Mouse (Mus musculus) lung, postnatal 0 days (tissue): ENCODE data around the gene Pirt. TPM values are rescaled to one million over a fixed set of nuclear protein-coding genes. Genes with fewer than 3 reads are reported as not detected.
A peak's percentile ranks its signal among the peaks of the same experiment; 100 is the strongest.

Experiments
- ATAC-seq: fragments of 200-750 bp; cut with Nextera tagmentation; 2 replicates; pipeline ENCODE4 v1.8.0; 2017; ENCODE audit warnings: moderate library complexity
- DNase-seq: peaks from one replicate; pipeline ENCODE4 v3.0.0-alpha.2; 2016; ENCODE audit warnings: low spot score
- H3K27ac ChIP-seq: fragments of 300-500 bp; sonication (generic); 2 replicates; pipeline ENCODE4 v1.5.1; 2014; ENCODE audit warnings: antibody characterized with exemption, mild to moderate bottlenecking, low read length, mixed read lengths
- H3K27me3 ChIP-seq: fragments of 300-500 bp; sonication (generic); replicated peaks from 2 replicates; pipeline ENCODE4 v1.6.1; 2014; ENCODE audit warnings: low read length, mixed read lengths; ENCODE audit not compliant: insufficient read depth
- H3K36me3 ChIP-seq: fragments of 300-500 bp; sonication (generic); 2 replicates; pipeline ENCODE4 v1.6.1; 2014; ENCODE audit warnings: low read length, mixed read lengths; ENCODE audit not compliant: insufficient read depth
- H3K4me1 ChIP-seq: fragments of 300-500 bp; sonication (generic); 2 replicates; pipeline ENCODE4 v1.6.1; 2014; ENCODE audit warnings: antibody characterized with exemption, low read depth, low read length, mixed read lengths; ENCODE audit not compliant: insufficient read depth
- H3K4me2 ChIP-seq: fragments of 300-500 bp; sonication (generic); replicated peaks from 2 replicates; pipeline ENCODE4 v1.6.1; 2014; ENCODE audit warnings: low read depth, mild to moderate bottlenecking, low read length, moderate library complexity, mixed read lengths
- H3K4me3 ChIP-seq: fragments of 300-500 bp; sonication (generic); 2 replicates; pipeline ENCODE4 v1.5.1; 2014; ENCODE audit warnings: low read depth, low read length
- H3K9ac ChIP-seq: fragments of 300-500 bp; sonication (generic); replicated peaks from 2 replicates; pipeline ENCODE4 v1.6.1; 2014; ENCODE audit warnings: low read depth, mild to moderate bottlenecking
- H3K9me3 ChIP-seq: fragments of 300-500 bp; sonication (generic); 2 replicates; pipeline ENCODE4 v1.6.1; 2016; ENCODE audit warnings: low read length, mixed read lengths
- CTCF ChIP-seq: IDR thresholded peaks from 2 replicates; pipeline ENCODE4 v1.5.1; 2016; ENCODE audit warnings: antibody characterized with exemption, mild to moderate bottlenecking
- EP300 ChIP-seq: IDR thresholded peaks from 2 replicates; pipeline ENCODE4 v1.6.1; 2016; ENCODE audit warnings: antibody characterized with exemption, mild to moderate bottlenecking, control low read depth
- WGBS: fragments of 180-500 bp; shearing (Covaris S2); extraction: QIAGEN DNeasy Blood & Tissue Kit; methylation state at CpG from one replicate; pipeline ENCODE4 v1.1.7; 2014; 5-methylcytosine and 5-hydroxymethylcytosine counted together
- polyA plus RNA-seq: library from polyadenylated mRNA; unstranded; fragments of >200 nt; fragmentation: Nextera tagmentation; extraction: Ambion mirVana; gene quantifications from 2 replicates; pipeline ENCODE4 v1.2.1, GENCODE M21; 2015

Pirt gene
- polyA plus RNA-seq, 1 experiment from 2014 or later, result 1.8 TPM

DNA sequence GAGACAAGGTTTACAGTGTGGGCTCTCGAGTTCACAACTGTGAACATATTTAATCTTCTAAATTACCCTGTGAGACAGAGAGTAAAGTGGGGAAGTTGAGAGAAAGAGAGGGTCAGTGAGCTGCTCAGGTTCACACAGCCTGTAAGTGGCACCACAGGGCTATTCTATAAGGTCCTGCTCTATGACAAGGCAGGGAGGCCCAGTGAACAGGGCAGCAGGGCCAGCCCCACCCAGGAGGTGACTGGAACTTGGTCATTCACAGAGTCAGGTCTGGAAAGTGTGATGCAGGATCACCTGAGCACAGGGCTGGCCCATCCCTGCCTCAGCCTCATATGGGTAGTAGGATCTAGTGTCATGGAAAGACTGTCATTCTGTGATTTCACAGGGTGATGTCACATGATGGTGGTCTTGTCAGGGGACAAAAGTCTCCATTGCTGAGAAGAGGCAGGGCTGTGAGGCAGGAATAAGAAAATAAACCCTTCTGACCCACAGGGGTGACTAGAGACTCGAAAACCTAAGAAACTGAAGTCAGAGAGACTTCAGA is 33.5 kb downstream of the Pirt start:
- no peak for ATAC-seq
- no peaks in the 10 kb centered on the region for H3K9me3 ChIP-seq
- no peak overlapping the region for H3K4me3 ChIP-seq
- DNase-seq, result no peak
- H3K9ac ChIP-seq, result no peak overlapping the region
- H3K27ac ChIP-seq, result no peak overlapping the region
- WGBS, result 54% methylated on average over 2 of the region's 2 CpGs
- H3K4me1 ChIP-seq, result no peaks in the 10 kb centered on the region
- H3K4me2 ChIP-seq, result no peak overlapping the region
- no peak for TF ChIP-seq EP300
- no peak for TF ChIP-seq CTCF
- no peaks in the 10 kb centered on the region for H3K36me3 ChIP-seq
- no peaks in the 10 kb centered on the region; the same call in 1 of the 2 replicates for H3K27me3 ChIP-seq

DNA sequence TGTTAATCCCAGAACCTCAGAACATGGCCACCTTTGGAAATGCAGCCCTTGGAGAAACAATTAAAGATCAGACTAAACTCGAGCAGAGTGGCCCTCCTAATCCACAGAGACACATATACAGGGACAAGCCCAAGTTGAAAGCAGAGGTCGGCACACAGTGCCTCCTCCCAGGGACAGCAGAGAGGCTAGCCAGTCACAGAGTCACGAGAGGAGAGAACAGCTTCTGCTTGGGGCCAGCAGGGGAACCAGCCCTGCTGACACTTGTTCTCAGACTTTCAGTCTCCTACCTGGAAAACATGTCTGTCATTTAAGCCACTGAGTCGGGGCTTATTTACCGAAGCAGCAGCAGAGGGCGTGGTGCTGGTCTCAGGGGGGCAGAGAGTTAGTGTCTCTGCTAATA is 34.7 kb downstream of the Pirt start:
- Histone ChIP-seq H3K36me3 (no peaks in the 10 kb centered on the region), H3K4me3 (no peak overlapping the region), H3K9me3 (no peaks in the 10 kb centered on the region), H3K4me1 (no peaks in the 10 kb centered on the region), H3K27me3 (no peaks in the 10 kb centered on the region; the same call in 1 of the 2 replicates), H3K9ac (no peak overlapping the region), H3K27ac (no peak overlapping the region), H3K4me2 (no peak overlapping the region)
- no peak for ATAC-seq
- no peak for DNase-seq
- whole genome bisulfite sequencing, result 49% methylated on average over 6 of the region's 6 CpGs
- TF ChIP-seq CTCF (no peak), EP300 (no peak)

DNA sequence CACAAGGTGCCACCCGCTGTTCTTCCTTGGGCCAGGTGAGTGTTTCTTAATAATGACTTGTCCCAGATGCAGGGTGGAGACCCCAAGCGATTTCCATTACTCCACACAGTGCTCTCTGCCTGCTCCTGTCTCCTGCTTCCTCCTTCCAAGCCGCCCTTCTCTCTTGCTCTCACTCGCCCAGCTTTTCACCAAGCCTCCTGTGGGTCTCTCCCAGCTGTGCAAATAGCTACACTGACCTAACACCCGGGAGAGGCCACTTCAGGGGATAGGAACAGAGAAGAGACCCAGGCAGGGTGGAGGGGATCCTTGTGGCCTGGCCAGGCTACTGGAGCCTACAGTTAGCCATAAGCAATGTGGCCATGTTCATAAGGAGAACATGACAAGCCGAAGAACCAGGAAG is 35.1 kb downstream of the Pirt start:
- no peak overlapping the region for H3K4me2 ChIP-seq
- H3K4me3 ChIP-seq, result no peak overlapping the region
- TF ChIP-seq EP300, result no peak
- no peak for TF ChIP-seq CTCF
- 58% methylated on average over 6 of the region's 6 CpGs for WGBS
- H3K36me3 ChIP-seq, result no peaks in the 10 kb centered on the region
- no peaks in the 10 kb centered on the region; the same call in 1 of the 2 replicates for H3K27me3 ChIP-seq
- no peak overlapping the region for H3K9ac ChIP-seq
- DNase-seq, result peak; percentile 7
- H3K27ac ChIP-seq, result no peak overlapping the region
- no peak for ATAC-seq
- H3K9me3 ChIP-seq, result no peaks in the 10 kb centered on the region
- no peaks in the 10 kb centered on the region for H3K4me1 ChIP-seq

DNA sequence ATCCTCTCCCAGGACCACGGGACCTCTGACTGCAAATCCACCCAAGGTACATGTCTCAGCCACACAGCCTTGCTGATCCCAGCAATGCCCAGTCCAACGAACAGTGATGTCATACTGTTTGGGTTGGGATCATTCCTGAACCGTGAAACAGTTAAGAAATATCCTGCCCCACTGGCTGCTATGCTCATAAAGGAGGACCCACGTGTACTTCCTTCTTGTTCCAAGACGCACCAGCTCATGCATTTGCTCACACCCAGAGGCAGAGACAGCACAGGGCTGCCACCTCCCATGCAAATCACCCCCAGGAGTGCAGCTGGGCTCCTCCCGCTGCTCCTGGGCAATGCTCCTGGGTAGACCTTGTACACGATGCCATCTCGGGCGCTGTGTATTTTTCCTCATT is 44.5 kb downstream of the Pirt start, which contains the start of gene Tmem238l:
Gene Tmem238l, plus strand, starts transcription at position 336 of the 400 bp plus-strand sequence.
- Histone ChIP-seq H3K9ac (no peak within 1 kb of the TSS), H3K27me3 (no peaks in the 10 kb centered on the region), H3K4me3 (no peak within 1 kb of the TSS), H3K27ac (no peak within 1 kb of the TSS), H3K4me1 (no peaks in the 10 kb centered on the region), H3K36me3 (no peaks in the 10 kb centered on the region), H3K9me3 (no peaks in the 10 kb centered on the region), H3K4me2 (no peak within 1 kb of the TSS)
- ATAC-seq (no peak), DNase-seq (no peak)
- no peak for TF ChIP-seq EP300
- TF ChIP-seq CTCF, result no peak
- WGBS, result 72% methylated on average over 9 of the region's 9 CpGs

DNA sequence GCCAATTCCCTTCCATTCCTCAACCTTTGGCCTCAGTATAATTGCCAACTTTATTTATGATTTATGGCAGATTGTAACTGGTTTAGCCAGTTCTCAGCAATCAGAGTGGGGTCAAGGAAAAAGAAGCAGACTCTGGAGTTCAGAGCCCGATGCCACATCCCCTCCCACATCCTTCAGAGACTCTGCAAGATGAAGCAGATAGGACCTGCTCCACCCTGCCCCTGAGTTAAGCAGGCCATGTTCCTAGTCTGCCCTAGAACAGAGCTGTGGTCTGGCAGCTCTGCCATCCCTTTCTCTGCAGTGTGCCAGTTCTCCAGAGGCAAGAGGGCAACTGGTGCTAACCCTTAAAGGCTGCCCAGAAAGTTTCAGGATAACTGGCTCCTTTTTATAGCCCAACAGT is 49.0 kb downstream of the Pirt start:
- TF ChIP-seq EP300 (no peak), CTCF (no peak)
- no peaks in the 10 kb centered on the region for H3K27me3 ChIP-seq
- 33% methylated on average over 1 of the region's 1 CpGs for WGBS
- no peak overlapping the region for H3K4me2 ChIP-seq
- DNase-seq (no peak), ATAC-seq (no peak)
- H3K9me3 ChIP-seq, result no peaks in the 10 kb centered on the region
- H3K27ac ChIP-seq, result no peak overlapping the region
- H3K36me3 ChIP-seq, result no peaks in the 10 kb centered on the region
- no peak overlapping the region for H3K9ac ChIP-seq
- H3K4me1 ChIP-seq, result no peaks in the 10 kb centered on the region
- H3K4me3 ChIP-seq, result no peak overlapping the region

DNA sequence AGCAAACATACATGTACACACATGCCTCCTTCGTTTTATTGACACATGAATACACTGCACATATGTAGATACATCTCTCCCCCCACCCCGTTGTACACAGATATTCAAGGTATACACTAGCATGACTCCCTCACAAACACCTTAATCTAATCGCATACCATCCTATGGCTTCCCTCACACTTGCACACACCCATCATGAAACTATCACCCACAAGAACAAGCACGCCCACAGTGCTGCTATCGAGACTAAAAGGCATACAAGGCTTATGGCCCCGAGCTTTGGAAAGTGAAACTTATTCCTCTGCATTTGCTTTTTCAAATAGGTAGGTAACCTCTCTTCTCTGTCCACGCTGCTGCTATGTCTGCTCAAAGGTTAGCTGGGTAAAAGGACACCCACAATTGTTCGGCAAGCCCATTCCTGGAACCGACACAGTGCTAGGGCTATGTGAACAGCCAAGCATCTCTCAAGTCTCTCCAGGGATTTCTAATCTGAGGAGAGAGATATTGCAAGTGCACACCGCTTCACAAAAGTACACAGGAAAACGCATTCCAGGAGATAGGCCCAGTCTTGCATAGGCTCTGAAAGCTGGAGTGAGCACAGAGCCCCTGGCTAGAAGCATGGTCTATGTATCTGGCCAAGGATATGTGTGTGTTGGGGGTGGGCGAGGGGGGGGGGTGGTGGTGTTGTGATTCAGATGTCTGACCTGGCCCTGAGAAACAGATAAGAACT is 49.8 kb downstream of the Pirt start:
- Histone ChIP-seq H3K4me1 (no peaks in the 10 kb centered on the region), H3K27me3 (no peaks in the 10 kb centered on the region), H3K4me2 (no peak overlapping the region), H3K27ac (no peak overlapping the region), H3K4me3 (no peak overlapping the region), H3K9ac (no peak overlapping the region), H3K9me3 (no peaks in the 10 kb centered on the region), H3K36me3 (no peaks in the 10 kb centered on the region)
- ATAC-seq (no peak), DNase-seq (no peak)
- 66% methylated on average over 12 of the region's 12 CpGs for WGBS
- TF ChIP-seq CTCF (no peak), EP300 (no peak)
